Mouse (Mus musculus) right cerebral cortex, adult 18-20 months (tissue): Measurements from ENCODE around the gene Tceal3.
"Not testable (repeated sequence)": the region's sequence is repeated elsewhere in the genome, so short reads cannot be mapped to it uniquely, and the experiment has no call there.

ENCODE experiments used
- DNase-seq: peaks from one replicate; pipeline ENCODE4 v3.0.0; 2022; ENCODE audit warnings: mixed read lengths

Gene Tceal3

GRCm38 (mm10) chrX:136707446-136708167, 117.0 kb downstream of the Tceal3 start, which contains the start of gene Tceal1:
Tceal1 (plus strand) TSS chrX:136707982.
- DNase-seq = peak; percentile 63

GRCm38 (mm10) chrX:136708168-136708681, 117.6 kb downstream of the Tceal3 start:
- peak; percentile 32 for DNase-seq

DNA sequence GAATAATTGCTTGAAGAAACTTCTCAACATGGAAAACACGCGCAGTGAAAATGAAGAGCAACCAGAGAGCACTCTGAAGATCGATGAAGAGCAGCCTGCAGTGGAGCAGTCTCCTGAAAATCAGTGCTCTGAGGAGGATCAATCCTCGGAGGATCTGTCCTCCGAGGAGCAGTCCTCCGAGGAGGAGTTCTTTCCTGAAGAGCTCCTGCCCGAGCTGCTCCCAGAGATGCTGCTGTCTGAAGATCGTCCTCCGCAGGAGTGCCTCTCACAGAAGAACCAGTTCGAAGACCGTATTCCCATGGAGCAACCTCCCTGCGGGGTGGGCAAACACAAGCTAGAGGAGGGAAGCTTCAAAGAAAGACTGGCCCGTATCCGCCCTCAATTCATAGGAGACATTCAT, 118.1 kb downstream of the Tceal3 start:
- DNase-seq = no peak

DNA sequence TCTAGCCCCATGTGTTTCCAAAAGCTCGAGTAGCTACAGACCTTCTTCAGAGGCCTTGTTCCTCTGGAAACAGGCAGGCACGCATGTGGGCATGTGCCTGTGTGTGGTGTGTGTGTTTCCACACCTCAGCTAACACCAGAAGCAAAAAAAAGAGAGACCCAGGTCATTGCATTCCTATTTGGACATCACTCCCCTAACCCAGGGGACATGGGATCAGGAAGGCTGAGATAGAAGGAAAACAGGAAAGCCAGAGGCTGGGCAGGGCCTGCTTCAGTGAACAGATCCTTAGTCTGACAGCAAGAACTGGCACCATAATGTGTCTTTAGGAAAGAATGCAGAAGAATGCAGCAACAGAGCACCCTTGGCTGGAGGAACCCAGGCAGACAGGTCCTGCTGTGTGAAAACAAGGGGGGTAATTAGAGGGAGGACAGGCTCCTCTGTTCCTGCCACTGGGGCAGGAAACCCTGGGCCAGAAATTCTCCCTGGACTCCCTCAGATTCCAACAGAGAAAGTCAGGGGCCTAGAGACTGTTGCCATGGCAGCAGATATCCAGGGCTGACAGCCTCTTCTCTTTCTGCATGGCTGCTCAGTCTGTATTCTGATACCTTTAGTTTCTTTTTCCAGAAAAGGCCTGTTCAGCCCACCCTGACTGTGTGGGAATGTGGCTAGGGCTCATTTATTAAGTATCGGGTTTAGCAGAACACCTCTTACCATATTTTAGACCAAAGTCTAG, 124.3 kb downstream of the Tceal3 start:
- not testable (repeated sequence) for DNase-seq
